Mouse (Mus musculus): ENCODE data around the gene Nbeal2.
"Not testable (repeated sequence)": the region's sequence is repeated elsewhere in the genome, so short reads cannot be mapped to it uniquely, and the experiment has no call there.

The Nbeal2 gene

GRCm38 (mm10) chr9:110653655-110654461 is at the start of gene Nbeal2:
Gene Nbeal2, minus strand, starts transcription at chr9:110654161.
- peak; percentile 89 to 94 for DNase-seq

GRCm38 (mm10) chr9:110702848-110703247 is 48.9 kb upstream of the Nbeal2 start:
- DNase-seq = no peak

GRCm38 (mm10) chr9:110701114-110702032 is 47.4 kb upstream of the Nbeal2 start:
- DNase-seq = no peak

- no peak for DNase-seq
These were observed 45.6 kb upstream of the Nbeal2 start for GRCm38 (mm10) chr9:110699574-110699973.

- no peak for DNase-seq
These were observed 43.5 kb upstream of the Nbeal2 start for GRCm38 (mm10) chr9:110697465-110697864.

GRCm38 (mm10) chr9:110696427-110696826 is 42.5 kb upstream of the Nbeal2 start:
- DNase-seq = no peak

GRCm38 (mm10) chr9:110695165-110695755 is 41.3 kb upstream of the Nbeal2 start:
- DNase-seq = no peak

GRCm38 (mm10) chr9:110689261-110689779 is 35.4 kb upstream of the Nbeal2 start:
- no peak for DNase-seq

GRCm38 (mm10) chr9:110687846-110688245 is 33.9 kb upstream of the Nbeal2 start:
- DNase-seq = no peak

GRCm38 (mm10) chr9:110687061-110687460 is 33.1 kb upstream of the Nbeal2 start:
- DNase-seq = no peak

- no peak for DNase-seq
These were observed 32.5 kb upstream of the Nbeal2 start for GRCm38 (mm10) chr9:110686472-110686871.

- no peak for DNase-seq
These were observed 31.6 kb upstream of the Nbeal2 start for GRCm38 (mm10) chr9:110685591-110685990.

- DNase-seq = no peak
These were observed 31.2 kb upstream of the Nbeal2 start for GRCm38 (mm10) chr9:110685187-110685586.

GRCm38 (mm10) chr9:110684100-110684831 is 30.3 kb upstream of the Nbeal2 start:
- DNase-seq = no peak

GRCm38 (mm10) chr9:110683574-110684099 is 29.7 kb upstream of the Nbeal2 start:
- DNase-seq = no peak

GRCm38 (mm10) chr9:110682697-110683096 is 28.7 kb upstream of the Nbeal2 start:
- DNase-seq = not testable (repeated sequence)

- DNase-seq = no peak
These were observed 28.3 kb upstream of the Nbeal2 start for GRCm38 (mm10) chr9:110682255-110682654.

- DNase-seq = no peak
These were observed 27.9 kb upstream of the Nbeal2 start for GRCm38 (mm10) chr9:110681817-110682216.

GRCm38 (mm10) chr9:110680736-110681507 is 27.0 kb upstream of the Nbeal2 start:
- no peak for DNase-seq

GRCm38 (mm10) chr9:110678886-110679285 is 24.9 kb upstream of the Nbeal2 start:
- no peak for DNase-seq

- no peak for DNase-seq
These were observed 22.5 kb upstream of the Nbeal2 start for GRCm38 (mm10) chr9:110676492-110676911.
